Mouse (Mus musculus): Measurements from ENCODE around the gene Gm20604.

Gene Gm20604

GRCm38 (mm10) chr12:102758403-102758756 lies at the start of gene Gm20604:
Gm20604 (minus strand) TSS chr12:102758672.
- DNase-seq (ENCODE audit: low spot score) = peak; percentile 24

- no peak for DNase-seq (ENCODE audit: low spot score)
These were observed 41.1 kb upstream of the Gm20604 start for GRCm38 (mm10) chr12:102799528-102799927.

DNA sequence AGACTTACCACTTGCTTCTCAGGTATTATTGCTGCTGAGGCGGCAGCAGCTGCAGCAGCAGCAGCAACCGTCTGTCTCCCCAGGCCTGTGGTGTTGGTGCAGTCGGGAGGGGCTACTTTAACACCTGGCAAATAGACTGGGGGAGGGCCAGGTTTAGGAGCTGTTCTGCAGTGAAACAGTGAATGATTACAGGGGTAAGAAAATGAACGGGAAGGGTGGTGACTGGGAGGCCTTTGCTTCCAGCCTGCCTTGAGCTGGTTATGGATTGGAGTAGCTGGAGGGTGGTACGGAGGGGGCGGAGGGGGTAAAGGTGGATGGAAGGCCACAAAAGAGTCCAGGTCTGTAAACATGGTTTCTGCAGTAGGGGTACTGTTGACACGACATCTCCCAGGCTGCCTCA lies 29.5 kb upstream of the Gm20604 start:
- DNase-seq (ENCODE audit: low spot score) = no peak

GRCm38 (mm10) chr12:102785593-102785985 lies 27.1 kb upstream of the Gm20604 start:
- no peak for DNase-seq (ENCODE audit: low spot score)

DNA sequence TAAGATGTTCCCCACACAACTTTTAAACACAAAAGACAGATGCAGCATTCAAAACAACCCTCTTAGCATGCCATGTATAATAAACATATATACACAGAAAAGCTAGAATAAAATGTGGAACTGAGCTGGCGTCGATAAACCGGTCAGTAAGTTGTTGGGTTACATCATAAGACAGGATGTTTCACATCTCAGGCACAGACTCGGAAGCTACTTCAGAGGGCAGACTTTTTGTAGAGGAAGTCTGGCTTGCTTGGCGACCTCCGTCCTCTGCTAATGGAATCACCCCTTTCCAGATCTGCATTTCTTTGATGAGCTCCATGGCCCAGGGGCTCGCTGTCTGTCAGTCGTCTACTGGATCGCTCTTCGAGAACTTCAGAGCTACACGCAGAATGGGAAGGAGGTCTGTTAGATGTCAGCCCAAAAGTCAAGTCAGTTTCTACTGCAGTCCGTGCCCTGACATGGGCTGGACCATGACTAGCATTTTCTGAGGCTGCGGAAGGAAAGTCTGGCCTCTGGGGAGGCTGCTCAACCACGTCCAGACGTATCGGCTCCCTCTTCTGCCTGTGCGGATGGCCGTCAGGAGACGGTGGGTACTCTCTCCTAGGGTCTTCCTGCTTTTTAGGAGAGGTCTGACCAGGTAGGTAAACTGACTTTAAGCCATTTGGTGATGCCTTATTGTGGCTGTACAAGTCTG lies 26.6 kb upstream of the Gm20604 start:
- no peak for DNase-seq (ENCODE audit: low spot score)

DNA sequence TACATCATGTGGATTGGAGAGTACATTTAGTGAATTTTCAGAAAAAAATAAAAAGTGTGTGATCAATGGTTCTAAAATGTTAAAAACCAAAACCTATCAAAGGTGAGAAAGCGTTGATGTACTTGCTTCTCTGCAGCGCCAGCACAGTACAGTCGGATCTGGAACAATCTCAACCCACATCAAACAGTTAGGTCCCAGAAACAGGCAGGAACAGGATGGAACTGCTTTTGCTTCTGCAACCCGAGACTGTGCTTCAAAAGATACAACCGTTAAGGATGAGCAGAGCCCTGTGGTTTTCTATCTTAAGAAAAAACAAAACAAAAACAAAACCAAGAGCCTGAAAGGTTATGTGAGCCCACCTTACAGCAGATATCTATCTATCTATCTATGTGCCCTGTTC lies 24.4 kb upstream of the Gm20604 start:
- DNase-seq (ENCODE audit: low spot score) = no peak

- no peak for DNase-seq (ENCODE audit: low spot score)
These were observed 21.0 kb upstream of the Gm20604 start for GRCm38 (mm10) chr12:102779452-102779851.

GRCm38 (mm10) chr12:102778151-102778550 lies 19.7 kb upstream of the Gm20604 start:
- DNase-seq (ENCODE audit: low spot score) = no peak

GRCm38 (mm10) chr12:102776035-102776434 lies 17.6 kb upstream of the Gm20604 start:
- no peak for DNase-seq (ENCODE audit: low spot score)

DNA sequence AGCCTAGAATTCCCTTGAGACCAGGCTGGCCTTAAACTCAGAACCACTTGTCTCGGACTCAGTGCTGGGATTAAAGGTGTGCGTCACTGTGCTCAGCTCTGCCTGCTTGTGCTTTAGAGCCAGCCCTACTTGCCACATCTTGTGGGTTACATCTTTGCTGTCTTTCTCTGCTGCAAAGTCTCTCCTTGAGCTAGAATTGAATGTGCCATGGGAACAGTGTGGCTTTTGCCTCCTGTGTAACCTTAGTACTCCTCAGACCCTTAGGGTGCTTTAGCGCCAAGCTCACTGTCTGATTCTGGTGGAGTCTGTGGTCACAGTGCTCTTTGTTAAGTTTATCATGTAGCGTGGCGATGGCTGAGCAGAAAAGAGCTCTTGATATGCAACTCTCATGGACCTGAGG lies 14.2 kb upstream of the Gm20604 start:
- no peak for DNase-seq (ENCODE audit: low spot score)

DNA sequence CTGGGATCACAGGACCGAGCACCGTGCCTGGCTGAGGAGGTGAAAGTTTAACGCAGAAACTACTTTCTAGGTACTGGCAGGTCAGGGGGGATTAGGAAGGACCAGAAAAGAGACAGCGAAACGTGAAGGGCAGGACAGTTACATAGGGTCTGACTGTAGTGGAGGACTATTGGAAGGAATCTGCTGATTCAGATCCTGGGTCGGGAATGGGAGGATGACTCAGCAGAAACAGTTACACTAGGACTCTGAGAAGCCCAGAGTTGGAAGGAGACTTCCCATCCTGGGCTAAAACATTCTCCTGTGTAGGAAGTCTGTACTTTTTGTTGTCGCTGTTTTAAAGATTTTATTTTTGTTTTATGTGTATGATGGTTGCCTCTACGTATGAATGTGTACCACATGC lies 13.1 kb upstream of the Gm20604 start:
- no peak for DNase-seq (ENCODE audit: low spot score)

DNA sequence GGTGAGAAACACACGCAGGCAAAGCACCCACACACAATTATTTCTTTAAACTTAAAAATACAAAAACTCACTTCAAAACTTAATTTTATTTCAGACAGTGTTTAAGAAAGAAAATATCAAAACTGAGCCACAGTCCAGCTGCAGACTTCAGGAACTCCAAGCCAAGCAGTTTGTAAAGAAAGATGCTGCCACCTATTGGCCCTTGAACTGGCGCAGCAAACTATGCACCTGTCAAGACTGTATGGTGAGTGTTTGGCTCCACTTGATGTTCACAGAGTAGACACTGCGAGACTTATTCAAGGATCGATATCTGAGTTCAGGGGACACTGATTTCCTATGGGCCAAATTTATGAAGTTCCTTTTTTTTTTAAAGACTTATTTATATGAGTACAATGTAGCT lies 10.5 kb upstream of the Gm20604 start:
- DNase-seq (ENCODE audit: low spot score) = no peak

- DNase-seq (ENCODE audit: low spot score) = no peak
These were observed 5.2 kb upstream of the Gm20604 start for GRCm38 (mm10) chr12:102763696-102764095.

DNA sequence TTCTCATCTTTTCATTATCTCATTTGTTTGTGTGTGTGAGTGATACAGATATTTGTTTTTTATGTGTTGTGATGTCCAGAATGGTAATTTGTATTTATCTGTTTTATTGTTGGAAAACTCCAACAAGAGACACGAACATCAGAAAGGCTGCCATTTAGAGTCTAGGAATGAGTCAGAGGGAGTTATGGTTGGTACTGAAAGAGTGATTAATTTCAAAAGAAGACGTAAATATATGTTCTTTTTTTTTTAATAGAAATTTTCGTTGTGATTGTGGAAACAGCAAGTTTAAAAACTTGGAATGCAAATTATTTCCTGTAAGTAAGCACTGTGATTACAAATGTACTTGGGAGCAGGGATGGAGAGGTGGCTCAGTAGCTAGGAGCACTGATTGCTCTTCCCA lies 3.2 kb upstream of the Gm20604 start:
- no peak for DNase-seq (ENCODE audit: low spot score)

GRCm38 (mm10) chr12:102758936-102759335 lies 464 bp upstream of the Gm20604 start:
- no peak for DNase-seq (ENCODE audit: low spot score)

GRCm38 (mm10) chr12:102757689-102758402 lies 626 bp downstream of the Gm20604 start, which contains the start of the genes Gm28051, Gon7 and Ubr7:
Gm28051 (minus strand) TSS chr12:102757765.
Gon7 (minus strand) TSS chr12:102757803.
Ubr7 (plus strand) TSS chr12:102757967.
- peak; percentile 97 for DNase-seq (ENCODE audit: low spot score)

DNA sequence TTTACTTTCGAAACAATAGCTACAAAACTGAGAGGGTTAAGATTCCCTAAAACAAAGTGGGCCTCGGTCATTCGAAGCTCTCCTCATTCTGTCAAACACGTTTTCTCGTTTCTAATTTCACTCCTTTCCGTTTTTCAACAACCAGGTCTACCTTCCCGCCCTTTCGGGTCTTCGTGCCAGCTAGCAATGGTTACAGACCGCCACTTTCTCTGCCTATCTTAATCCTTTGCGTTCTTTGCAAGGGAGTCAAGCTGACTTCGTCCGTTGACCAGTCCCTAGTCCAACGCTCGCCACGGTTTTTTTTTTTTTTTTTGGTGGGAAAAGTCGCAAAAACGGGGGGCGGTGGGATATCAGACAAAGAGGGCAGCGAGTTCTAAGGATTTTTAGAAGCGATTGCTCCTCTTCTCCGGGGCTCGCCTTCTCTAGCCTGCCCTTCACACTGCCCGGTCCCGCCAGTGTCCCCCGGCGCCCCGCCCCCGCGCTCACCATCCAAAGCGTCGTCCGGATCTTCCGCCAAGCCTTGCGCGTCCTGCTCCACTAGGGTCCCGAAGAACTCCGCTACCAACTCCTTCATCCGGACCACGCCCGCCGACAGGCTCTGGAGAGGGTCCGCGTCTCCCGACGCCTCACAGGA lies 1.3 kb downstream of the Gm20604 start:
- DNase-seq (ENCODE audit: low spot score) = peak; percentile 32

DNA sequence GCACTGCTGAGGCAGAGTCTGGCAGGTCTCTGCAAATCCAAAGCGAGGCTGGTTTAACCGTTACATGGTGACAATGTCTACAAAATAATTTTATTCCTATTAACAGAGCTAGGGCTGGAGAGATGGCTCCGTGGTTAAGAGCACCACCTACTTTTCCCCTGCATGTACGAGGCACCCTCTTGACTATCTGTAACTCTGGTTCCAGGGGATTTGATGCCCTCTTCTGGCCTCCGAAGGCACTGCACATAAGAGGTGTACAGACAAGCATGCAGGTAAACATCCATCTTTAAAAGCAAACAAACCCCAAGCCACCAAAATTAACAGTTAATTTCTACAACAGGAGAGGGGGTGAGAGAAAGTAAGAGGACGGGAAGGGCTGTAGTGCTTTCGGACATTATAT lies 2.2 kb downstream of the Gm20604 start:
- peak; percentile 65 for DNase-seq (ENCODE audit: low spot score)

DNA sequence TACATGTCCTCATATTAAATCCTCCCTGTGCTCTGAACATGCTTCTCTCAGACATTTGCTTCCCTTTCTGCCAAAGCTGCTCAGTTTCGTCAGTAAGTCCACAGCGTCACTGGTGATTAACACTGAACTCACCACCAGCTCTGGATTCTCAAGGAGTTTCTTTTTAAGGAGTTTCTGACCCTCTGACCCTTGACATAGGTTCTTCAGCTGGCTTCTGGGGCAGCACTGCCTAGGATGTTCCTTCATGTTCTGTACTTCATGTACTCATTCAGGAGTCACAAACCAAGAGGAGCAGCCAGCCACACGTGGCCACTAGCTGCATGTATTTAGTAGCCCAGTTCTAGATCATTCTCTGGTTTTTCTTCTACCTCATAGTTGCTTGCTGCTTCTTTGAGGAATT lies 10.2 kb downstream of the Gm20604 start:
- DNase-seq (ENCODE audit: low spot score) = no peak

DNA sequence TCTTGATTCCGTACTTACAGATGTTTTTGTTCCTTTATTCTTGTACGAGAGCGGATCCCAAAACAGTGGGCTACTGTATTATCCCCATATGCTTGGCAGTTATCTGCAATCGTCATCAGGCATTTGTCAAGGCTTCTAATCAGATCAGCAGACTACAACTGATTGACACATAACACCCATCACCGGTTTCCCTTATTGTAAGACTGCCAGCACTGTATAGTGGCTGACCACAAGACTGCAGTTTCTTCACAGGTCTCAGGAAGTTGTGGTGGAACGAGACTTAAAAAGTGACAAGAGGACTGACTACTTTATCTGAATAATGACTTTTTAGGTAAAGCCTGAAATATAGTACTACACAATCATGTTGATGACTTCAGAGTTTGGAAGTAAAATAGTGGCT lies 13.6 kb downstream of the Gm20604 start:
- no peak for DNase-seq (ENCODE audit: low spot score)

DNA sequence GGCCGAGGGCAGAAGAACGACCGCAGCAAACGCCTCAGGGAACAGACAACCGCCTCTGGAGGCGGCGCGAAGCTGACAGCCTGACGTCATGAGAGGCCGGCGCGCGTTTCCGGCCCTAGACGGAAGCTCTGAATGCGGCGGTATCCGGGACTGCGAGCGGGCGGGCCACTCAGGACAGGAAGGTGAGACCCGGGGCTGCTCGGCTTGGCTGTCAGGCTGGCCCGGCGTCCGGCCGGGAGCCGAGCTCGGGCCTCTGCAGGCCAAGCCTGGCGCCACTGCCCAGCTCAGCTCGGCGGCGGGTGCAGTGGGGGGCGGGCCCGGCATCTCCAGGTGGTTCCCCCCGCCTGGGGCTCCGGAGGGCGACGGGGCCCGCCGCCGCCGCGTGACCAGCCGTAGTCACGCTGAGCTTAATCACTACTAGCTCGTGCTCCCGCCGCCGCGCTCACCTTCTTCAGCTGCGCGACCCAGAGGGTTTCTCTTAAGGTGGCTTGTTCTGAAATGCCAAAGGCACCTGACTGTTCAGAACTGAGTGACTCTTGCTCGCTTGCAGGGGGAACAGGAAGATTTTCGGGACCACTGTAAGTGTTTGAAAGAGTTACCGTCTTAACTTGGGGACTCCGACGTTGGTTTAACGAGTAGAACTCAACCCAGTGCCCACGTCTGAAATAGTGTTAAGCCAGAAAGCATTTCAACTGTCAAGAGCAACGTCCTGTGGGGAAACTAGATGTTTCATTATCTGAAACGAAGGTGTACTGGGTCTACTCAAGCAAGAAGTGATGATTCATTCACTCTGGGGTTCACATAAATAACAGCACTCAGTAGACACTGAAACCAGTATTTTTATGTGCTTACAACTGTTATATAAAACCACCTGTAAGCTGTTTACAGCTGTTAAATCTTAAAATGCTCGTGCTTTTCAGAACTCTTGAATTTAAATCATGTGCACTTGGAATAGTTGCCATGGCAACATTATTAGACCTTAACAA lies 14.6 kb downstream of the Gm20604 start, which contains the start of the genes Moap1 and Tmem251:
Gene Moap1, minus strand, starts transcription at position 73 of the 986 bp plus-strand sequence.
Gene Tmem251, plus strand, starts transcription at position 174 of the 986 bp plus-strand sequence.
- DNase-seq (ENCODE audit: low spot score) = peak; percentile 85

Measured in c-Kit-positive CD71-positive TER-119-positive erythroid progenitor cells, embryonic 14.5 days (primary cell).